Mouse (Mus musculus): Measurements from ENCODE around the gene Gm42906. TPM values are rescaled to one million over a fixed set of nuclear protein-coding genes. Genes with fewer than 3 reads are reported as not detected.
A peak's percentile ranks its signal among the peaks of the same experiment; 100 is the strongest.

The Gm42906 gene
- polyA plus RNA-seq, 1 experiment from 2014 or later: not detected

DNA sequence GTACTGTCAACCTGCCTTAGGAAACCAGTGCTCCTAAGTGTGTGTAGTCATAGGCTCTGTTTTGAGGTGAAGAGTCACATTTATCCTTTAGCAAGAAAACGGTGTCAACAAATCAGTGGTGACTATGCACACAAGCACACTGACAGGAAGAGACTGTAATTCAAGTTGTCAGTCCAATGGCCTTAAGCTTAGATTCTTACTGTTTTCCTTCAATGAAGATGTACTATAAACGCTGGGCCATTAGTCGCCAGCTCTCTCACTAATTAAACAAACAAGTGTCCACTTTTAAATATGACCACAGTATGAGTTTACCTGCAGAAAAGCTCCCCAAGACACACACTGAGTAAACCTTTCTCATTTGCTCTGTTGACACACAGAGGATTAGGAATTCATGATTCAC, 238.6 kb downstream of the Gm42906 start:
- WGBS: 10% methylated on average over 3 of the region's 3 CpGs
- no peaks in the 10 kb centered on the region for H3K9me3 ChIP-seq
- no peaks in the 10 kb centered on the region for H3K36me3 ChIP-seq
- H3K4me2 ChIP-seq (replicated peaks): peak overlapping the region; percentile 91
- H3K4me3 ChIP-seq (replicated peaks): peak overlapping the region; percentile 65
- no peak; the same call in 1 of the 2 replicates for ATAC-seq
- no peaks in the 10 kb centered on the region for H3K27me3 ChIP-seq (replicated peaks)
- H3K4me1 ChIP-seq (replicated peaks): no peaks in the 10 kb centered on the region; the same call in 1 of the 2 replicates
- peak overlapping the region; percentile 48 for H3K27ac ChIP-seq
- H3K9ac ChIP-seq: peak overlapping the region; percentile 62

- no peak overlapping the region for H3K27ac ChIP-seq
These were observed 239.3 kb downstream of the Gm42906 start for GRCm38 (mm10) chr5:151188659-151189058.

GRCm38 (mm10) chr5:151187336-151187735, 240.6 kb downstream of the Gm42906 start:
- 73% methylated on average over 11 of the region's 11 CpGs for WGBS
- H3K27ac ChIP-seq: no peak overlapping the region
- no peaks in the 10 kb centered on the region for H3K36me3 ChIP-seq
- no peaks in the 10 kb centered on the region; the same call in none of the 2 replicates for H3K4me1 ChIP-seq (replicated peaks)
- no peak overlapping the region for H3K4me3 ChIP-seq (replicated peaks)
- H3K9ac ChIP-seq: no peak overlapping the region
- no peak for ATAC-seq
- no peak overlapping the region for H3K4me2 ChIP-seq (replicated peaks)
- H3K27me3 ChIP-seq (replicated peaks): no peaks in the 10 kb centered on the region
- no peaks in the 10 kb centered on the region for H3K9me3 ChIP-seq

More at GRCm38 (mm10) chr5:151188659-151189058, 239.3 kb downstream of the Gm42906 start:
- no peak overlapping the region for H3K9ac ChIP-seq
- no peak for ATAC-seq
- H3K9me3 ChIP-seq: no peaks in the 10 kb centered on the region
- peak overlapping the region; percentile 91 for H3K4me2 ChIP-seq (replicated peaks)
- no peak overlapping the region for H3K4me3 ChIP-seq (replicated peaks)
- 73% methylated on average over 6 of the region's 6 CpGs for WGBS
- H3K4me1 ChIP-seq (replicated peaks): no peaks in the 10 kb centered on the region; the same call in none of the 2 replicates
- H3K27me3 ChIP-seq (replicated peaks): no peaks in the 10 kb centered on the region
- H3K36me3 ChIP-seq: no peaks in the 10 kb centered on the region

- H3K9me3 ChIP-seq: no peaks in the 10 kb centered on the region
- H3K9ac ChIP-seq: no peak overlapping the region
- H3K4me3 ChIP-seq (replicated peaks): no peak overlapping the region
- WGBS: 74% methylated on average over 8 of the region's 8 CpGs
- H3K4me1 ChIP-seq (replicated peaks): no peaks in the 10 kb centered on the region; the same call in none of the 2 replicates
- H3K27ac ChIP-seq: no peak overlapping the region
- no peaks in the 10 kb centered on the region for H3K27me3 ChIP-seq (replicated peaks)
- H3K36me3 ChIP-seq: no peaks in the 10 kb centered on the region
- no peak overlapping the region for H3K4me2 ChIP-seq (replicated peaks)
- no peak for ATAC-seq
These were observed 242.6 kb downstream of the Gm42906 start for GRCm38 (mm10) chr5:151185286-151185856.

DNA sequence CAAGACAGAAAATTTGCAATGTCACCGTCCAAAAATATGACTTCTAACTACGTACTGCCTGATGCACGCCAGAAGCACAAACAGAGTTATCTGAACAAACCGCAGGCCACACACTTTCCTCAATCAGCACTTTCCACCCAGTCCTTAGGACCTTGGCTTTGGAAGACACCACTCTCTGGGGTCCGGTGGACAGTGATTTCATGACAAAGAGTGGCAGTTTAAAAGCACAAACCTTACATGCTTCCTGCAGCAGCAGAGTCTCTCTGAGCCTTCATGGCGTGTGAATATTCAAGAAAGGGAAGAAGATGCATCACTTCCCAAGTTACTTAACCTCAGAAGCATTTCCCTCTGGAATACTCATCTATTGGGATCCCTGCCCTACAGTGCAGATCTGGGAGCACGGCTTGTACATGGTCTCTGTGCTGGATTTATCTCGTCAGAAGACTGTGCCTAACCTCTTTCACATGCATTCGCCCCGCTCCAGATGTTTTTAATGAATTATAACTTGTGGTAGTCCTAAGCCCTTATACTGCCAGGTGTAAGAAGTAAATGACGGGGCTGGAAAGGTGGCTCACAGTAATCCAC, 244.2 kb downstream of the Gm42906 start:
- Histone ChIP-seq H3K9ac (no peak overlapping the region), H3K4me3 (replicated peaks) (no peak overlapping the region), H3K4me2 (replicated peaks) (no peak overlapping the region), H3K4me1 (replicated peaks) (no peaks in the 10 kb centered on the region; the same call in 1 of the 2 replicates), H3K27me3 (replicated peaks) (no peaks in the 10 kb centered on the region), H3K27ac (no peak overlapping the region), H3K36me3 (no peaks in the 10 kb centered on the region), H3K9me3 (no peaks in the 10 kb centered on the region)
- WGBS: 79% methylated on average over 11 of the region's 11 CpGs
- ATAC-seq: no peak

- no peak overlapping the region for H3K4me2 ChIP-seq (replicated peaks)
- no peaks in the 10 kb centered on the region for H3K27me3 ChIP-seq (replicated peaks)
- no peak overlapping the region for H3K27ac ChIP-seq
- ATAC-seq: no peak
- no peaks in the 10 kb centered on the region for H3K9me3 ChIP-seq
- no peak overlapping the region for H3K9ac ChIP-seq
- no peaks in the 10 kb centered on the region for H3K36me3 ChIP-seq
- no peaks in the 10 kb centered on the region; the same call in 1 of the 2 replicates for H3K4me1 ChIP-seq (replicated peaks)
- no peak overlapping the region for H3K4me3 ChIP-seq (replicated peaks)
- WGBS: 90% methylated on average over 8 of the region's 8 CpGs
These were observed 246.7 kb downstream of the Gm42906 start for GRCm38 (mm10) chr5:151181288-151181687.

DNA sequence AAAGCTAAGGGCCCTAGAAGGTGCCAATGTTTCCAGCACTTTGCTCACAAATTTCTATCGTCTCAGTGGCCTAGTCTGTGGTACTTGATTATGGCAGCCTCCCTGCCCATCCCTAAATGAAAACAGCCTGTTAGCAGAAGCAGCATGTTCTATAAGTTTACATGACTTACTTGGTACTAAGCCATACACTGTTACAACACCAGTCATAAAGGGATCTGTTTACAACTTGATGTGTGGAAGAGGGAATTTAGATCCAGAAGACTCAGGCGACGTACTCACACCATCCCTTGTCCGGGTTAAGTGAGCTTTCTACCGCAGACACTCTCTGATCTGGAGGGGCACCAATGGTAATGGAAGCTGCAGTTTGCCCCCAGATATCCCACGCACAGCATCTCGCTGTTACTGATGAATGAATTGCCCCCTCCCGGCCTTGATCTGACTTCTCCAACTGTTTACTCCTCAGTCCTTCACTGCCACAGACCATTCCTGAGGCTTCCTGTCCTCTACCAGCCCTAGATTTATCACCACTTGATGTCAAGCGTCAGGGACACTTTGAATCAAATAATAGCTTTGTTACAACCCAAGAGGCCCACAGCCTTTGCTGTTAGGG, 247.7 kb downstream of the Gm42906 start:
- no peak for ATAC-seq
- Histone ChIP-seq H3K4me1 (replicated peaks) (peaks cover under 1% of the 10 kb centered on the region), H3K4me3 (replicated peaks) (no peak overlapping the region), H3K4me2 (replicated peaks) (no peak overlapping the region), H3K27ac (no peak overlapping the region), H3K9ac (no peak overlapping the region), H3K36me3 (no peaks in the 10 kb centered on the region), H3K27me3 (replicated peaks) (no peaks in the 10 kb centered on the region), H3K9me3 (no peaks in the 10 kb centered on the region)
- 66% methylated on average over 9 of the region's 9 CpGs for WGBS

- H3K9ac ChIP-seq: no peak overlapping the region
- no peak for ATAC-seq
- no peaks in the 10 kb centered on the region for H3K9me3 ChIP-seq
- WGBS: 88% methylated on average over 3 of the region's 3 CpGs
- no peaks in the 10 kb centered on the region for H3K27me3 ChIP-seq (replicated peaks)
- no peak overlapping the region for H3K4me3 ChIP-seq (replicated peaks)
- H3K27ac ChIP-seq: no peak overlapping the region
- no peak overlapping the region for H3K4me2 ChIP-seq (replicated peaks)
- peaks cover 8% of the 10 kb centered on the region for H3K4me1 ChIP-seq (replicated peaks)
- no peaks in the 10 kb centered on the region for H3K36me3 ChIP-seq
These were observed 250.8 kb downstream of the Gm42906 start for GRCm38 (mm10) chr5:151177171-151177570.

GRCm38 (mm10) chr5:151175897-151176313, 252.1 kb downstream of the Gm42906 start:
- no peak overlapping the region for H3K9ac ChIP-seq
- peak overlapping the region; percentile 17; the same call in 1 of the 2 replicates for H3K4me2 ChIP-seq (replicated peaks)
- H3K9me3 ChIP-seq: no peaks in the 10 kb centered on the region
- H3K27ac ChIP-seq: peak overlapping the region; percentile 66
- 44% methylated on average over 4 of the region's 4 CpGs for WGBS
- peaks cover 8% of the 10 kb centered on the region for H3K4me1 ChIP-seq (replicated peaks)
- no peaks in the 10 kb centered on the region for H3K36me3 ChIP-seq
- H3K4me3 ChIP-seq (replicated peaks): no peak overlapping the region
- H3K27me3 ChIP-seq (replicated peaks): no peaks in the 10 kb centered on the region
- ATAC-seq: peak; percentile 97

- Histone ChIP-seq H3K27ac (no peak overlapping the region), H3K9me3 (no peaks in the 10 kb centered on the region), H3K36me3 (no peaks in the 10 kb centered on the region), H3K4me2 (replicated peaks) (no peak overlapping the region), H3K27me3 (replicated peaks) (no peaks in the 10 kb centered on the region), H3K4me1 (replicated peaks) (peaks cover 8% of the 10 kb centered on the region), H3K9ac (no peak overlapping the region), H3K4me3 (replicated peaks) (no peak overlapping the region)
- ATAC-seq: no peak
- 63% methylated on average over 7 of the region's 7 CpGs for WGBS
These were observed 253.2 kb downstream of the Gm42906 start for GRCm38 (mm10) chr5:151174485-151175460.

GRCm38 (mm10) chr5:151173774-151174173, 254.2 kb downstream of the Gm42906 start:
- Histone ChIP-seq H3K4me3 (replicated peaks) (no peak overlapping the region), H3K9me3 (no peaks in the 10 kb centered on the region), H3K9ac (no peak overlapping the region), H3K27ac (no peak overlapping the region), H3K36me3 (no peaks in the 10 kb centered on the region), H3K27me3 (replicated peaks) (no peaks in the 10 kb centered on the region), H3K4me2 (replicated peaks) (no peak overlapping the region), H3K4me1 (replicated peaks) (peaks cover 8% of the 10 kb centered on the region)
- ATAC-seq: no peak
- WGBS: 82% methylated on average over 1 of the region's 1 CpGs

All from intestine, embryonic 15.5 days (tissue).